Mouse (Mus musculus) activated CD4-positive, CD25-positive, alpha-beta regulatory T cell, adult 4 months (primary cell): ENCODE data around the gene Rdh16. TPM values are rescaled to one million over a fixed set of nuclear protein-coding genes. Genes with fewer than 3 reads are reported as not detected.
"Not testable (repeated sequence)": the region's sequence is repeated elsewhere in the genome, so short reads cannot be mapped to it uniquely, and the experiment has no call there.

Experiments used
- ATAC-seq: one replicate; pipeline ENCODE4 v1.8.0; 2017
- polyA plus RNA-seq, 2 experiments: library from polyadenylated mRNA; unstranded; fragments of 100-300 nt; shearing (Covaris generic); gene quantifications; one replicate each; pipeline ENCODE4 v1.2.1; 2017

The Rdh16 gene
- polyA plus RNA-seq, 2 experiments from 2014 or later = not detected

GRCm38 (mm10) chr10:127835292-127835691 lies 34.3 kb downstream of the Rdh16 start:
- ATAC-seq = no peak

- not testable (repeated sequence) for ATAC-seq
Measured at GRCm38 (mm10) chr10:127837793-127838192, 36.8 kb downstream of the Rdh16 start.

- ATAC-seq = no peak
Measured at GRCm38 (mm10) chr10:127838539-127838938, 37.6 kb downstream of the Rdh16 start.

DNA sequence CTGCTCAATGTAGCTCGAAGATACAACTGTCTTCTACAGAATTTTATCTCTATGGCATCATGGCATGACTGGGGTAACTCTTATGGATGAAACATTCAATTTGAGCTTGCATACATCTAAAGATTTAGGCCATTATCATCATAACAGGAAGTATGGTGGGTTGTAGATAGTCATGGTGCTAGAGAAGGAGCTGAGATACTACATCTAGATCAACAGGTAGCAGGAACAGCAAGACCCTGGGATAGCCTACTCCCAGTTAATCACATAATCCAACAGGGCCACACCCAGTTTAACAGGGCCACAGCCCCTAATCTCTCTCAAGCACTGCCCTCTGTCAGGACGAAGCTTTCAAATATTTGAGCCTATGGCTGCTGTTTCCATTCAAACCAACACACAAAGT lies 39.8 kb downstream of the Rdh16 start:
- no peak for ATAC-seq

GRCm38 (mm10) chr10:127845945-127846344 lies 45.0 kb downstream of the Rdh16 start:
- ATAC-seq = not testable (repeated sequence)

GRCm38 (mm10) chr10:127848089-127848488 lies 47.1 kb downstream of the Rdh16 start:
- ATAC-seq = no peak

GRCm38 (mm10) chr10:127849628-127850027 lies 48.7 kb downstream of the Rdh16 start, which contains the start of gene Rdh19:
Gene Rdh19 (plus strand): TSS chr10:127849928.
- no peak for ATAC-seq

- ATAC-seq = no peak
Measured at GRCm38 (mm10) chr10:127856376-127856775, 55.4 kb downstream of the Rdh16 start.

- ATAC-seq = no peak
Measured at GRCm38 (mm10) chr10:127864931-127865330, 64.0 kb downstream of the Rdh16 start.

- no peak for ATAC-seq
Measured at GRCm38 (mm10) chr10:127866232-127866631, 65.3 kb downstream of the Rdh16 start, which contains the start of gene Rdh16f2. Gene Rdh16f2 (plus strand): TSS chr10:127866474.

DNA sequence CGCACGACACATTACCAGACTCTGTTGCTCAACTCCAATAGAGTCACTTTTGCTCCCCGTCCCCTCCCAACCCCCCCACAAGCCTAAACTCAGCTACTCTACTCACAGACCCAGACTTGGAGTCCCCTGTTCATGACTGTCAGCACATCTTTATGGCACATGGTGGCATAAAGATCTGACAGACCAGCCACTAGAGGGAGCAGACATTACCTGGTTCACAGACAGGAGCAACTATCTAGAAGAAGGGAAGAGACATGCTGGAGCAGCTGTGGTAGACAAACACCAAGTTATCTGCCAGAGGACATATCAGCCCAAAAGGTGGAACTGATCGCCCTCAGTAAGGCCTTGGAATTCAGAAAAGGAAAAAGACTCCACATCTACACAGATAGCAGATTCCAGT lies 71.5 kb downstream of the Rdh16 start:
- ATAC-seq = no peak

GRCm38 (mm10) chr10:127877681-127878080 lies 76.7 kb downstream of the Rdh16 start:
- no peak for ATAC-seq

- no peak for ATAC-seq
Measured at GRCm38 (mm10) chr10:127878262-127879057, 77.5 kb downstream of the Rdh16 start.

DNA sequence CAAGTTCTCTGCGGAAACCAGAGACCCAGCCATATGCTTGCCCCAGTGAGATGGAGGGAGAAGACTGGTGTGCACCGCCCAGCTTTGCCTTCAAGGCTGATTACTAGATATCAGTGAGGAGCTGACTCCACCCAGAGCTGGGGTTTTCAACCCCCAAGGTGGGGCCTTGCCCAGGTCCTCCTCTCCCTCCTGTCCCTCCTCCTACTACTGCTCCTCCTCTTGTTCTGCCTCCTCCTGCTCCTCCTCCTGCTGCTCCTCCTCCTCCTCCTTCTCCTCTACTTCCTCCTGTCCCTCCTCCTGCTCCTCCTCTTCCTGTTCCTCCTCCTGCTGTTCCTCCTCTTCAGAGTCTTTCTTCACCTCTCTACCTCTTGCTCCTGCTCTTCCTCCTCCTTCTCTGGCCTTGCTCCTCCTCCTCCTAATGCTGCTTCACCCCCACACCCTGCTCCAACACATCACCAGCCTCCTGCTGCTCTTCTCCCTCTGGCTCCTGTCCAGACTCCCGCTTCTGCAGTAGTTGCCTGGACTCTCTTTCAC lies 78.3 kb downstream of the Rdh16 start:
- ATAC-seq = no peak

DNA sequence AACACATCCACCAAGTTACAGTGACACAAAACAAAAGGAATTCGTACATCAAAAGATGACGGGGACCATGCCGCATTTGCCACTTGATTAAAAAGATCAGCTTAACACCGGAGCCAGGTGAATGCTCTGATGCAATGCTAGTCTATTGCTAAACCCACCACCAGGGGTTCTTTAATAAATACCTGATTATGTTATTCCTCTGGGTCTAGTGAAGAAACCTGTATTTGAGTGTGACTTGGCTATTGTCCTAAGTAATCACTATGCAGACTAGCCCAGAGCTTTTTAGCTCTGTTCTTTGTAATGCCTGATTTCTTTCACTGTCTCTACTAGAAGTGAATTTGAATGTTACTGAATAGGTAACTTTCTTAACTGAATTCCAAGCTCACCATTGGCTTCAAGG lies 80.1 kb downstream of the Rdh16 start:
- no peak for ATAC-seq

DNA sequence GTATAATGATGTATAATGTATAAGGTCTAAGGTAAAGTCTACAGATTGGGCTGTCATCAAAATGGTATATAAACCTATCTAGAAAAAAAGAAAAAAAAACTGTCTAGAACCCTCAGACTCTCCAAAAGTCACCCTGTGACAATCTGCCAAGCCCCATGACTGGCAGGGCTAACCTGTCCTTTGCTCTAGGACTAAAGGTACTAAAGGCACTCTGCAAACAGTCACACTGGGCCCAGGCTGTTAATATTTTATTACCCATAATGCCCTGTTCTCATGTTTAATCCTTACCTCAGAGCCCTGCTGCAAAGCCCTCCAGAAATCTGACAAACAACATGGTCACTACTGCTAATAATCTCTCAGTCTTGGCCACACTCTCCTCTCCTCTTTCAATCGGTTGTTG lies 85.6 kb downstream of the Rdh16 start:
- no peak for ATAC-seq

DNA sequence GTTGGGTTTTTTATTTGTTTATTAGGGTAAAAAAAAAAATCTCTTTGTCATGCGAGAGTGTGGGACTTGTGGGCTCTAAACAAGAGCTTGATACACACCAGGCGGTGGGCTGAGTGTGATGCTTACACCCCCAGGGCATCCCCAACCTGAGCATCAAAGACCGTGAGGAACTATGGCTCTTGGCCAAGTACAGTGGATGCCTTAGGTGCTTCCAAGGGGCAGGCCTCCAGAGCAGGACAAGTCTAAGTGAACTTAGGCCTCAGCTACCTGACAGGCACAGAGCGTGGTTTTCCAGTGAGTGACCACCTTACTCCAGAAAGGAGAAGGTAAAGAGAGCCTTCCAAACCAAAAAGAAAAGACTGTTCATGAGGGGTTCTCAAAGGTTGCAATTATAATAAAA lies 86.0 kb downstream of the Rdh16 start:
- no peak for ATAC-seq

GRCm38 (mm10) chr10:127888605-127889004 lies 87.7 kb downstream of the Rdh16 start, which contains the start of gene Rdh7:
Gene Rdh7 (minus strand): TSS chr10:127888817.
- no peak for ATAC-seq

DNA sequence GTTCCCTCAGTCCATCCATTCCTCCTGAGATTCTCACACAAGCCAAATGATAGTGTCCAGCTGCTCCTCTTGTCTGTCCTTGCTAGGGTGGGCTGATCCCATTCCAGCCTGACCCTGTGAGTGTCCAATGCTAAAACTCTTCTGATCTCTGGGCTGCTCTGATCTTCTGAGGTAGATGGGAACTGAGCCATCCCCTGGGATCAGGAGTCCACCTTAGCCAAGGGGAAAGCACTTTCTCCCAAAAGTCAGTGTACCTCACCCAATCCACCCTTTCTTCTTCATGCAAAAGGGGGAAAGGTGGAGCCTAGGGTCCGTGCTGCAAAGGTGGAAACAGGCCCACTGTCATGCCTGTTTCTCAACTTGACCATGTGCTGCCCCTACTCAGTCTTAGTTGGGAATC lies 90.5 kb downstream of the Rdh16 start:
- ATAC-seq = no peak

- not testable (repeated sequence) for ATAC-seq
Measured at GRCm38 (mm10) chr10:127893163-127894022, 92.4 kb downstream of the Rdh16 start.
